Mouse (Mus musculus): ENCODE measurements at regions not wholly inside any gene's neighbourhood (a gene's known extent, or its start where the extent isn't known, plus 50 kb on each side); places are given as distances from the start of the nearest gene placed in this dataset.

DNA sequence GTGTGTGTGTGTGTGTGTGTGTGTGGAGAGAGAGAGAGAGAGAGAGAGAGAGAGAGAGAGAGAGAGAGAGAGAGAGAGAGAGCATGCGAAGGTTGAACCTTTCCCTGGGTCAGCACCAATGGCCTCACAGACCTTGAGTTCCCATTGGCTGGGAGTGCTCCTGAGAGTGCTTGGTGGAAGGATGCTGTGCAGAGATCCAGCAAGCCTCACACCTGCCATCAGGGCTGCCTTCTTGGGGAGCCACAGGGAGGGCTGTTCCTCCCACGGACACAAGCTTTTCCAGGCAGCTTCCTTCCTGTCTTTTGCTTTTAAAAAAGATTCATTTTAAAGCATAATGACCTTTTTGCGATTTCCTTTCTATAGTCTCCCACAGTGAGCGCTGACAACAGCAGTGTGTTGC is 127.1 kb upstream of the Eef2kmt start:
- TF ChIP-seq POLR2A (IDR thresholded peaks at IDR 0.05; ENCODE audit: borderline replicate concordance, extremely low read depth, low read depth, low read length), result no peak
- no peak for TF ChIP-seq CTCF (IDR thresholded peaks at IDR 0.05; ENCODE audit: insufficient read depth, low read length)
